Mouse (Mus musculus): Measurements from ENCODE around the gene Gpnmb.

The Gpnmb gene

GRCm38 (mm10) chr6:49032783-49033182 is 3.6 kb upstream of the Gpnmb start:
- DNase-seq, result no peak

- DNase-seq, result no peak
Observed at GRCm38 (mm10) chr6:49037268-49037662, 919 bp downstream of the Gpnmb start.

GRCm38 (mm10) chr6:49039470-49040180 is 3.3 kb downstream of the Gpnmb start:
- DNase-seq, result peak; percentile 48 to 57

GRCm38 (mm10) chr6:49046502-49046901 is 10.2 kb downstream of the Gpnmb start:
- no peak for DNase-seq

GRCm38 (mm10) chr6:49046976-49047375 is 10.6 kb downstream of the Gpnmb start:
- DNase-seq, result no peak

GRCm38 (mm10) chr6:49047848-49048247 is 11.5 kb downstream of the Gpnmb start:
- DNase-seq, result no peak

GRCm38 (mm10) chr6:49048395-49048794 is 12.0 kb downstream of the Gpnmb start:
- DNase-seq, result no peak

- no peak for DNase-seq
Observed at GRCm38 (mm10) chr6:49050677-49051410, 14.5 kb downstream of the Gpnmb start.

GRCm38 (mm10) chr6:49052191-49052590 is 15.8 kb downstream of the Gpnmb start:
- no peak for DNase-seq

GRCm38 (mm10) chr6:49055256-49055733 is 18.9 kb downstream of the Gpnmb start:
- DNase-seq, result no peak

GRCm38 (mm10) chr6:49056009-49056408 is 19.7 kb downstream of the Gpnmb start:
- no peak for DNase-seq

- DNase-seq, result peak; percentile 64 to 80
Observed at GRCm38 (mm10) chr6:49057053-49058021, 21.0 kb downstream of the Gpnmb start.

GRCm38 (mm10) chr6:49068361-49068760 is 32.0 kb downstream of the Gpnmb start:
- no peak for DNase-seq

- peak; percentile 95 to 96 for DNase-seq
Observed at GRCm38 (mm10) chr6:49073304-49074116, 37.2 kb downstream of the Gpnmb start, which contains the start of gene Malsu1. TSS of gene Malsu1 (plus strand) at chr6:49073795.

GRCm38 (mm10) chr6:49074117-49074490 is 37.8 kb downstream of the Gpnmb start:
- DNase-seq, result no peak

GRCm38 (mm10) chr6:49077894-49078293 is 41.5 kb downstream of the Gpnmb start:
- no peak for DNase-seq

- no peak for DNase-seq
Observed at GRCm38 (mm10) chr6:49079313-49079712, 43.0 kb downstream of the Gpnmb start.

- no peak for DNase-seq
Observed at GRCm38 (mm10) chr6:49083008-49083407, 46.7 kb downstream of the Gpnmb start.

- DNase-seq, result no peak
Observed at GRCm38 (mm10) chr6:49094968-49095367, 58.6 kb downstream of the Gpnmb start.

GRCm38 (mm10) chr6:49096421-49096820 is 60.1 kb downstream of the Gpnmb start:
- DNase-seq, result peak; percentile 32 to 51

GRCm38 (mm10) chr6:49096933-49097461 is 60.7 kb downstream of the Gpnmb start:
- DNase-seq, result peak; percentile 77 to 80
